Mouse (Mus musculus) thymus, adult 2 months (tissue): ENCODE data around the gene Pappa2.

ENCODE experiments used
- CTCF ChIP-seq: fragments of 200-500 bp; IDR thresholded peaks from 2 replicates; pipeline ENCODE4 v1.5.1; 2012; ENCODE audit warnings: mild to moderate bottlenecking, control low read depth, low read length, moderate library complexity, borderline replicate concordance; ENCODE audit not compliant: control insufficient read depth, poor library complexity, insufficient read depth; ENCODE audit errors: extremely low read depth
- POLR2A ChIP-seq: fragments of 200-500 bp; IDR thresholded peaks from 2 replicates; pipeline ENCODE4 v1.6.1; 2012; ENCODE audit warnings: mild to moderate bottlenecking, low read length, control low read depth, moderate library complexity; ENCODE audit not compliant: control insufficient read depth, poor library complexity, insufficient read depth; ENCODE audit errors: extremely low read depth

- TF ChIP-seq CTCF, result no peak
- no peak for TF ChIP-seq POLR2A
Observed at GRCm38 (mm10) chr1:158987042-158987441, 6.8 kb upstream of the Pappa2 start.
